Mouse (Mus musculus): ENCODE data around the gene Ptms. TPM values are rescaled to one million over a fixed set of nuclear protein-coding genes. Genes with fewer than 3 reads are reported as not detected.

Ptms gene
- polyA plus RNA-seq, 1 experiment from 2014 or later: 320 TPM

- H3K27ac ChIP-seq (ENCODE audit: low read length): no peak overlapping the region
- 78% methylated on average over 3 of the region's 3 CpGs for WGBS
- no peaks in the 10 kb centered on the region for H3K9me3 ChIP-seq (ENCODE audit: control insufficient read depth, low read depth, low read length)
- H3K36me3 ChIP-seq (ENCODE audit: control insufficient read depth, insufficient read depth, low read length): peaks cover 46% of the 10 kb centered on the region
- no peak overlapping the region for H3K4me2 ChIP-seq (replicated peaks; ENCODE audit: low read depth, low read length)
- no peaks in the 10 kb centered on the region for H3K27me3 ChIP-seq (ENCODE audit: control insufficient read depth, insufficient read depth, low read length)
- no peak overlapping the region for H3K4me3 ChIP-seq (ENCODE audit: low read depth, low read length)
- H3K9ac ChIP-seq (replicated peaks; ENCODE audit: low read depth, low read length): no peak overlapping the region
- no peak for ATAC-seq (ENCODE audit: insufficient number of reproducible peaks, insufficient read depth, low FRiP score, low read depth)
- H3K4me1 ChIP-seq (ENCODE audit: control insufficient read depth, insufficient read depth, low read length): no peaks in the 10 kb centered on the region
Observed at GRCm38 (mm10) chr6:124958127-124958526, 38.2 kb upstream of the Ptms start.

GRCm38 (mm10) chr6:124955212-124955611 is 35.3 kb upstream of the Ptms start:
- Histone ChIP-seq H3K9ac (replicated peaks; ENCODE audit: low read depth, low read length) (no peak overlapping the region), H3K36me3 (ENCODE audit: control insufficient read depth, insufficient read depth, low read length) (peaks cover 21% of the 10 kb centered on the region), H3K4me3 (ENCODE audit: low read depth, low read length) (no peak overlapping the region), H3K4me1 (ENCODE audit: control insufficient read depth, insufficient read depth, low read length) (no peaks in the 10 kb centered on the region), H3K27me3 (ENCODE audit: control insufficient read depth, insufficient read depth, low read length) (no peaks in the 10 kb centered on the region), H3K9me3 (ENCODE audit: control insufficient read depth, low read depth, low read length) (no peaks in the 10 kb centered on the region; the same call in 1 of the 2 replicates), H3K4me2 (replicated peaks; ENCODE audit: low read depth, low read length) (no peak overlapping the region), H3K27ac (ENCODE audit: low read length) (no peak overlapping the region)
- WGBS: 92% methylated on average over 4 of the region's 4 CpGs
- ATAC-seq (ENCODE audit: insufficient number of reproducible peaks, insufficient read depth, low FRiP score, low read depth): no peak

- WGBS: 91% methylated on average over 2 of the region's 2 CpGs
- Histone ChIP-seq H3K9ac (replicated peaks; ENCODE audit: low read depth, low read length) (no peak overlapping the region), H3K4me1 (ENCODE audit: control insufficient read depth, insufficient read depth, low read length) (no peaks in the 10 kb centered on the region), H3K36me3 (ENCODE audit: control insufficient read depth, insufficient read depth, low read length) (peaks cover 11% of the 10 kb centered on the region), H3K4me3 (ENCODE audit: low read depth, low read length) (no peak overlapping the region), H3K27me3 (ENCODE audit: control insufficient read depth, insufficient read depth, low read length) (no peaks in the 10 kb centered on the region), H3K4me2 (replicated peaks; ENCODE audit: low read depth, low read length) (no peak overlapping the region), H3K27ac (ENCODE audit: low read length) (no peak overlapping the region), H3K9me3 (ENCODE audit: control insufficient read depth, low read depth, low read length) (no peaks in the 10 kb centered on the region; the same call in 1 of the 2 replicates)
- no peak for ATAC-seq (ENCODE audit: insufficient number of reproducible peaks, insufficient read depth, low FRiP score, low read depth)
Observed at GRCm38 (mm10) chr6:124953991-124954715, 34.2 kb upstream of the Ptms start.

- Histone ChIP-seq H3K9me3 (ENCODE audit: control insufficient read depth, low read depth, low read length) (no peaks in the 10 kb centered on the region), H3K27me3 (ENCODE audit: control insufficient read depth, insufficient read depth, low read length) (no peaks in the 10 kb centered on the region), H3K4me2 (replicated peaks; ENCODE audit: low read depth, low read length) (no peak overlapping the region), H3K4me1 (ENCODE audit: control insufficient read depth, insufficient read depth, low read length) (no peaks in the 10 kb centered on the region), H3K9ac (replicated peaks; ENCODE audit: low read depth, low read length) (no peak overlapping the region), H3K36me3 (ENCODE audit: control insufficient read depth, insufficient read depth, low read length) (peaks cover 2% of the 10 kb centered on the region), H3K4me3 (ENCODE audit: low read depth, low read length) (no peak overlapping the region), H3K27ac (ENCODE audit: low read length) (no peak overlapping the region)
- no peak for ATAC-seq (ENCODE audit: insufficient number of reproducible peaks, insufficient read depth, low FRiP score, low read depth)
- WGBS: 88% methylated on average over 3 of the region's 3 CpGs
Observed at GRCm38 (mm10) chr6:124943526-124943925, 23.6 kb upstream of the Ptms start.

GRCm38 (mm10) chr6:124941679-124942078 is 21.8 kb upstream of the Ptms start:
- Histone ChIP-seq H3K4me1 (ENCODE audit: control insufficient read depth, insufficient read depth, low read length) (no peaks in the 10 kb centered on the region), H3K4me3 (ENCODE audit: low read depth, low read length) (no peak overlapping the region), H3K4me2 (replicated peaks; ENCODE audit: low read depth, low read length) (no peak overlapping the region), H3K9me3 (ENCODE audit: control insufficient read depth, low read depth, low read length) (no peaks in the 10 kb centered on the region), H3K36me3 (ENCODE audit: control insufficient read depth, insufficient read depth, low read length) (peaks cover 18% of the 10 kb centered on the region), H3K27me3 (ENCODE audit: control insufficient read depth, insufficient read depth, low read length) (no peaks in the 10 kb centered on the region), H3K9ac (replicated peaks; ENCODE audit: low read depth, low read length) (no peak overlapping the region), H3K27ac (ENCODE audit: low read length) (no peak overlapping the region)
- no peak for ATAC-seq (ENCODE audit: insufficient number of reproducible peaks, insufficient read depth, low FRiP score, low read depth)
- WGBS: 94% methylated on average over 1 of the region's 1 CpGs

- H3K4me1 ChIP-seq (ENCODE audit: control insufficient read depth, insufficient read depth, low read length): no peaks in the 10 kb centered on the region
- no peak for ATAC-seq (ENCODE audit: insufficient number of reproducible peaks, insufficient read depth, low FRiP score, low read depth)
- 88% methylated on average over 7 of the region's 7 CpGs for WGBS
- no peaks in the 10 kb centered on the region for H3K27me3 ChIP-seq (ENCODE audit: control insufficient read depth, insufficient read depth, low read length)
- no peaks in the 10 kb centered on the region for H3K9me3 ChIP-seq (ENCODE audit: control insufficient read depth, low read depth, low read length)
- H3K9ac ChIP-seq (replicated peaks; ENCODE audit: low read depth, low read length): no peak overlapping the region
- no peak overlapping the region for H3K27ac ChIP-seq (ENCODE audit: low read length)
- H3K4me2 ChIP-seq (replicated peaks; ENCODE audit: low read depth, low read length): no peak overlapping the region
- no peak overlapping the region for H3K4me3 ChIP-seq (ENCODE audit: low read depth, low read length)
- H3K36me3 ChIP-seq (ENCODE audit: control insufficient read depth, insufficient read depth, low read length): peaks cover 49% of the 10 kb centered on the region
Observed at GRCm38 (mm10) chr6:124938554-124938953, 18.7 kb upstream of the Ptms start.

- no peak for ATAC-seq (ENCODE audit: insufficient number of reproducible peaks, insufficient read depth, low FRiP score, low read depth)
- no peak overlapping the region for H3K9ac ChIP-seq (replicated peaks; ENCODE audit: low read depth, low read length)
- no peaks in the 10 kb centered on the region for H3K9me3 ChIP-seq (ENCODE audit: control insufficient read depth, low read depth, low read length)
- H3K4me1 ChIP-seq (ENCODE audit: control insufficient read depth, insufficient read depth, low read length): peaks cover 4% of the 10 kb centered on the region
- H3K27ac ChIP-seq (ENCODE audit: low read length): no peak overlapping the region
- peaks cover 53% of the 10 kb centered on the region for H3K36me3 ChIP-seq (ENCODE audit: control insufficient read depth, insufficient read depth, low read length)
- no peak overlapping the region for H3K4me2 ChIP-seq (replicated peaks; ENCODE audit: low read depth, low read length)
- 70% methylated on average over 2 of the region's 2 CpGs for WGBS
- H3K27me3 ChIP-seq (ENCODE audit: control insufficient read depth, insufficient read depth, low read length): no peaks in the 10 kb centered on the region
- no peak overlapping the region for H3K4me3 ChIP-seq (ENCODE audit: low read depth, low read length)
Observed at GRCm38 (mm10) chr6:124937493-124937892, 17.6 kb upstream of the Ptms start.

GRCm38 (mm10) chr6:124936681-124937080 is 16.8 kb upstream of the Ptms start:
- Histone ChIP-seq H3K27ac (ENCODE audit: low read length) (no peak overlapping the region), H3K9ac (replicated peaks; ENCODE audit: low read depth, low read length) (no peak overlapping the region), H3K27me3 (ENCODE audit: control insufficient read depth, insufficient read depth, low read length) (no peaks in the 10 kb centered on the region), H3K4me2 (replicated peaks; ENCODE audit: low read depth, low read length) (no peak overlapping the region), H3K4me3 (ENCODE audit: low read depth, low read length) (no peak overlapping the region), H3K4me1 (ENCODE audit: control insufficient read depth, insufficient read depth, low read length) (peaks cover 8% of the 10 kb centered on the region), H3K9me3 (ENCODE audit: control insufficient read depth, low read depth, low read length) (no peaks in the 10 kb centered on the region), H3K36me3 (ENCODE audit: control insufficient read depth, insufficient read depth, low read length) (peaks cover 53% of the 10 kb centered on the region)
- ATAC-seq (ENCODE audit: insufficient number of reproducible peaks, insufficient read depth, low FRiP score, low read depth): no peak
- 68% methylated on average over 1 of the region's 1 CpGs for WGBS

- H3K4me3 ChIP-seq (ENCODE audit: low read depth, low read length): no peak overlapping the region
- H3K9ac ChIP-seq (replicated peaks; ENCODE audit: low read depth, low read length): no peak overlapping the region
- no peaks in the 10 kb centered on the region for H3K27me3 ChIP-seq (ENCODE audit: control insufficient read depth, insufficient read depth, low read length)
- H3K4me2 ChIP-seq (replicated peaks; ENCODE audit: low read depth, low read length): no peak overlapping the region
- no peak overlapping the region for H3K27ac ChIP-seq (ENCODE audit: low read length)
- peaks cover 53% of the 10 kb centered on the region for H3K36me3 ChIP-seq (ENCODE audit: control insufficient read depth, insufficient read depth, low read length)
- no peak for ATAC-seq (ENCODE audit: insufficient number of reproducible peaks, insufficient read depth, low FRiP score, low read depth)
- 93% methylated on average over 7 of the region's 7 CpGs for WGBS
- peaks cover 11% of the 10 kb centered on the region for H3K4me1 ChIP-seq (ENCODE audit: control insufficient read depth, insufficient read depth, low read length)
- H3K9me3 ChIP-seq (ENCODE audit: control insufficient read depth, low read depth, low read length): no peaks in the 10 kb centered on the region
Observed at GRCm38 (mm10) chr6:124934670-124935069, 14.8 kb upstream of the Ptms start.
